Mouse (Mus musculus) heart, postnatal 0 days (tissue): Measurements from ENCODE around the gene Abcg8. TPM values are rescaled to one million over a fixed set of nuclear protein-coding genes. Genes with fewer than 3 reads are reported as not detected.

Experiments used
- ATAC-seq: fragments of 200-750 bp; cut with Nextera tagmentation; 2 replicates; pipeline ENCODE4 v1.8.0; 2017; ENCODE audit warnings: low read depth, moderate number of reproducible peaks, moderate library complexity; ENCODE audit not compliant: insufficient read depth
- DNase-seq: peaks from one replicate; pipeline ENCODE4 v3.0.0-alpha.2; 2016; ENCODE audit warnings: low spot score
- H3K27ac ChIP-seq: fragments of 300-500 bp; sonication (generic); 2 replicates; pipeline ENCODE4 v1.5.1; 2014; ENCODE audit warnings: low read depth, mild to moderate bottlenecking
- H3K27me3 ChIP-seq: fragments of 300-500 bp; sonication (generic); 2 replicates; pipeline ENCODE4 v1.6.1; 2014; ENCODE audit warnings: low read length, mixed read lengths; ENCODE audit not compliant: control insufficient read depth, insufficient read depth
- H3K36me3 ChIP-seq: fragments of 300-500 bp; sonication (generic); replicated peaks from 2 replicates; pipeline ENCODE4 v1.6.1; 2014; ENCODE audit warnings: low read length, mixed read lengths; ENCODE audit not compliant: control insufficient read depth, insufficient read depth
- H3K4me1 ChIP-seq: fragments of 300-500 bp; sonication (generic); 2 replicates; pipeline ENCODE4 v1.6.1; 2014; ENCODE audit warnings: antibody characterized with exemption; ENCODE audit not compliant: control insufficient read depth, insufficient read depth
- H3K4me2 ChIP-seq: fragments of 300-500 bp; sonication (generic); 2 replicates; pipeline ENCODE4 v1.6.1; 2014; ENCODE audit warnings: low read depth, mild to moderate bottlenecking, low read length, moderate library complexity
- H3K4me3 ChIP-seq: fragments of 300-500 bp; sonication (generic); 2 replicates; pipeline ENCODE4 v1.5.1; 2014; ENCODE audit warnings: low read depth, low read length
- H3K9ac ChIP-seq: fragments of 300-500 bp; sonication (generic); replicated peaks from 2 replicates; pipeline ENCODE4 v1.6.1; 2014; ENCODE audit warnings: low read depth, low read length, mixed read lengths
- H3K9me3 ChIP-seq: fragments of 300-500 bp; sonication (generic); replicated peaks from 2 replicates; pipeline ENCODE4 v1.6.1; 2016; ENCODE audit warnings: low read length; ENCODE audit not compliant: control insufficient read depth
- CTCF ChIP-seq: IDR thresholded peaks from 2 replicates; pipeline ENCODE4 v1.5.1; 2016; ENCODE audit warnings: antibody characterized with exemption, control low read depth, low read depth
- EP300 ChIP-seq: IDR thresholded peaks from 2 replicates; pipeline ENCODE4 v1.6.1; 2016; ENCODE audit warnings: antibody characterized with exemption, low read depth
- WGBS: fragments of 180-500 bp; shearing (Covaris S2); extraction: QIAGEN DNeasy Blood & Tissue Kit; methylation state at CpG from one replicate; pipeline ENCODE4 v1.1.7; 2014; 5-methylcytosine and 5-hydroxymethylcytosine counted together
- polyA plus RNA-seq: library from polyadenylated mRNA; unstranded; fragments of >200 nt; fragmentation: Nextera tagmentation; extraction: Ambion mirVana; gene quantifications from 2 replicates; pipeline ENCODE4 v1.2.1, GENCODE M21; 2015
- total RNA-seq: library from RNA; depleted of rRNA; stranded (reverse); fragments of >200 nt; gene quantifications from 2 replicates; pipeline ENCODE4 v1.2.3, GENCODE M21; 2014; ENCODE audit warnings: low replicate concordance; rRNA removed

Abcg8 gene
- total and polyA plus RNA-seq, 2 experiments from 2014 or later, result not detected

DNA sequence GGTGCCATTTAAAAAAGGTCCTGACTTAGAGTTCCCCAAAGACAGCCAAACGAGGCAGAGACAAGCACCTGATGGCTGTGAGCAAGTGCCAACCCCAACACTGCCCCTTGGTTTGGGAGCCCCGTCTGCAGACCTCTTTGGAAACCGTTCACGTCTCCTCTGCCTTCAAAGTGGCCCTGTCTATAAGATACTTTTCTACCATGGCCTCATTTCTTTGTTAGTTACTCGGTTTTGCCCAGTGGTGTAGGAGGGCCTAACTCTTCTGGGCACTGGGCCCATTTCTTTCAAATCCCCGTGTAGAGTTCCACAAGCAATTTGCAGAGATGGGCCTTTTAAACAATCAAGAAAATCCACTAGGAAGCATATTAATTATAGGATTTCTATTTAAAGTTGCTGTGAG is 71.1 kb downstream of the Abcg8 start:
- H3K4me3 ChIP-seq, result no peak overlapping the region
- peaks cover 47% of the 10 kb centered on the region for H3K36me3 ChIP-seq
- no peaks in the 10 kb centered on the region for H3K27me3 ChIP-seq
- H3K9me3 ChIP-seq, result no peaks in the 10 kb centered on the region
- no peak overlapping the region for H3K27ac ChIP-seq
- H3K4me2 ChIP-seq, result no peak overlapping the region
- no peak for ATAC-seq
- 67% methylated on average over 6 of the region's 6 CpGs for WGBS
- no peak for TF ChIP-seq CTCF
- no peak for TF ChIP-seq EP300
- DNase-seq, result no peak
- no peak overlapping the region for H3K9ac ChIP-seq
- H3K4me1 ChIP-seq, result 0 out of 2 replicates have a peak, but pooled peaks cover 3% of the 10 kb centered on the region

- no peaks in the 10 kb centered on the region for H3K27me3 ChIP-seq
- TF ChIP-seq CTCF (no peak), EP300 (no peak)
- 83% methylated on average over 9 of the region's 9 CpGs for WGBS
- H3K9me3 ChIP-seq, result no peaks in the 10 kb centered on the region
- ATAC-seq (no peak), DNase-seq (no peak)
- 0 out of 2 replicates have a peak, but pooled peaks cover 3% of the 10 kb centered on the region for H3K4me1 ChIP-seq
- H3K9ac ChIP-seq, result no peak overlapping the region
- no peak overlapping the region for H3K4me3 ChIP-seq
- no peak overlapping the region for H3K4me2 ChIP-seq
- peaks cover 52% of the 10 kb centered on the region for H3K36me3 ChIP-seq
- H3K27ac ChIP-seq, result no peak overlapping the region
Observed at GRCm38 (mm10) chr17:84748152-84748682, 72.1 kb downstream of the Abcg8 start.

DNA sequence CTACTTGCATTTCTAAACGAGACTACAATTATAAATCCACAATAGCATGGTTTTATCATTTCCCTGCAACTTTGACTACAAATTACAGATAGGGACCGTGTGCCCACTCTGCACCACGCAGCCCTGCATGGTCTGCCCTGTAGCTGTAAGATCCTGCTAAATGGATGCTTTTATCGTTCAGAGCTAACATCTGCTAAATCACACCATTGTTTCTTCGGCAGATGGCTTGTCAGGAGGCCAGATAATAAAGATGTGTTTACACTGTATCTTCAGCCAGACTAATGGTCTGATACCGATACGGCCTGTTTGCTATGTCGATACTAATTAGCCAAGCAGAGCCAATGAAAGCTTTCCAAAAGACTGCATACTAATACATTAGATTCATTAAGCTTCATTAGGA is 73.2 kb downstream of the Abcg8 start:
- WGBS, result 78% methylated on average over 8 of the region's 8 CpGs
- Histone ChIP-seq H3K9me3 (no peaks in the 10 kb centered on the region), H3K4me2 (no peak overlapping the region), H3K9ac (no peak overlapping the region), H3K27me3 (no peaks in the 10 kb centered on the region), H3K4me3 (no peak overlapping the region), H3K4me1 (0 out of 2 replicates have a peak, but pooled peaks cover 3% of the 10 kb centered on the region), H3K27ac (no peak overlapping the region), H3K36me3 (peaks cover 57% of the 10 kb centered on the region)
- no peak for TF ChIP-seq CTCF
- no peak for TF ChIP-seq EP300
- DNase-seq (no peak), ATAC-seq (no peak)

Other genes with a start within 250 kb of the Abcg8 start
- 12.6 and 20.3 TPM in 2 replicates for gene Thada, start 210.1 kb upstream of the Abcg8 start, total RNA-seq
- gene Thada, start 210.1 kb upstream of the Abcg8 start, polyA plus RNA-seq, result 2.3 and 2.4 TPM in 2 replicates
- 1.6 TPM in 2 replicates for gene Plekhh2, start 164.4 kb upstream of the Abcg8 start, total RNA-seq
- gene Plekhh2, start 164.4 kb upstream of the Abcg8 start, polyA plus RNA-seq, result 0.68 and 0.73 TPM in 2 replicates
- 3.9 TPM in 1 of 2 replicates, not detected in the other for gene Dync2li1, start 49.8 kb upstream of the Abcg8 start, total RNA-seq
- 6.4 and 6.6 TPM in 2 replicates for gene Dync2li1, start 49.8 kb upstream of the Abcg8 start, polyA plus RNA-seq
- not detected in 2 replicates for gene Abcg5, start 6.7 kb downstream of the Abcg8 start, total RNA-seq
- gene Abcg5, start 6.7 kb downstream of the Abcg8 start, polyA plus RNA-seq, result not detected in 2 replicates
- 92.4 and 94.6 TPM in 2 replicates for gene Lrpprc, start 114.5 kb downstream of the Abcg8 start, total RNA-seq
- 62.2 and 68.0 TPM in 2 replicates for gene Lrpprc, start 114.5 kb downstream of the Abcg8 start, polyA plus RNA-seq